Mouse (Mus musculus) c-Kit-positive CD71-positive TER-119-positive erythroid progenitor cells, embryonic 14.5 days (primary cell): ENCODE measurements around the gene Trim66.
A peak's percentile ranks its signal among the peaks of the same experiment; 100 is the strongest.

Experiments used
- DNase-seq: peaks from one replicate; pipeline ENCODE4 v3.0.0-alpha.2; 2013; ENCODE audit warnings: low spot score

Gene Trim66

DNA sequence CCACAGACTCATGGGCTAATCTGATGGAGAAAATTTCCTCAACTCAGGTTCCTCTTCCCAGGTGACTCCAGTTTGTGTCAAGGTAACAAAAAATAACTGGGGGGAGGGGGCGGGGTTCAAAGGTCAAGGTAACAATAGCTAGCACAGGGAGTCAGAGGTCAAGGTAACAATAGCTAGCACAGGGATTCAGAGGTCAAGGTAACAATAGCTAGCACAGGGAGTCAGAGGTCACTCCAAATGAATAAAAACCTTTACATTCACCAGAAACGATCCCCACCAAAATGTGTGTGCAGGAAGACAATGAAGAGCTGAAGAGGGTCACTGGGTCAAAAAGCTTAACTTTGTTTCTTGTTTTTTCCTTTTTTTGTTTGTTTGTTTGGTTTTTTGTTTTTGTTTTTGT is 59.9 kb downstream of the Trim66 start:
- no peak for DNase-seq

DNA sequence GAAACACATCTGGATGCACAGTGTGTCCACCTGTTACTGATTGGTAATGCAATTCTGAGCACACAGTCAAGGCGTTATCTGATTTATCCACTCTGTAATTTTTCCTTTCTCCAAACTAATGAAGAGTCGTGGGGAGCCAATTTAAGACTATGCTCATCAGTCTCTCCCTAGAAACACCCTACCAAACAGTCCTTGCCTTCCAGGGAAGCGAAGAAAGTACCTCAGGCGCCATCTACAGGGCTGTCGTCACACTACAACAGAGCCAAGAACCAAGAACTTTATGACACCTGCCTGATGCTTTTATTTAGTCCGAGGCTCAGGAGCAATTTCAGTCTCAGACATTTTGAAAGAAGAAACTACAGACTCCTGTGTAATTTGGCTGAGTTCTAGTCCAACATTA is 62.9 kb downstream of the Trim66 start:
- peak; percentile 31 for DNase-seq

DNA sequence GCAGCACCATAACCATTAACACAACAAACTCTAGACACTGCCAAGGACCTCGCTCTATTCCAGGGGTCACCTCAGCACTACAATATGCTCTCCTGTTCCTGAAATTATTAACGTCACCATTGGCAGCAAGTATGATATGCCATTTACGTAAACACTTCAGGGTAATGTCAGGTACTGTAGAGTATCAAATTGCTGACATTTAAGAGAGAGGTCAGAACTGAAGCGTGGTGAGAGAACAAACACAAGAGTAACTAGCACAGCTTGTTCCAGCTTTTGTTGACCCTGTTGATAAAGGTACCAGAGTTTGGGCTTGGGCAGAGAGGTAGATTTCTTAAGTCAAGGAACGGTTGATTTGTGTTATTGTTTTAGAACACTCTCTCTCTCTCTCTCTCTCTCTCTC is 65.2 kb downstream of the Trim66 start:
- no peak for DNase-seq

- DNase-seq: no peak
Observed at GRCm38 (mm10) chr7:109440697-109441269, 67.2 kb downstream of the Trim66 start.

DNA sequence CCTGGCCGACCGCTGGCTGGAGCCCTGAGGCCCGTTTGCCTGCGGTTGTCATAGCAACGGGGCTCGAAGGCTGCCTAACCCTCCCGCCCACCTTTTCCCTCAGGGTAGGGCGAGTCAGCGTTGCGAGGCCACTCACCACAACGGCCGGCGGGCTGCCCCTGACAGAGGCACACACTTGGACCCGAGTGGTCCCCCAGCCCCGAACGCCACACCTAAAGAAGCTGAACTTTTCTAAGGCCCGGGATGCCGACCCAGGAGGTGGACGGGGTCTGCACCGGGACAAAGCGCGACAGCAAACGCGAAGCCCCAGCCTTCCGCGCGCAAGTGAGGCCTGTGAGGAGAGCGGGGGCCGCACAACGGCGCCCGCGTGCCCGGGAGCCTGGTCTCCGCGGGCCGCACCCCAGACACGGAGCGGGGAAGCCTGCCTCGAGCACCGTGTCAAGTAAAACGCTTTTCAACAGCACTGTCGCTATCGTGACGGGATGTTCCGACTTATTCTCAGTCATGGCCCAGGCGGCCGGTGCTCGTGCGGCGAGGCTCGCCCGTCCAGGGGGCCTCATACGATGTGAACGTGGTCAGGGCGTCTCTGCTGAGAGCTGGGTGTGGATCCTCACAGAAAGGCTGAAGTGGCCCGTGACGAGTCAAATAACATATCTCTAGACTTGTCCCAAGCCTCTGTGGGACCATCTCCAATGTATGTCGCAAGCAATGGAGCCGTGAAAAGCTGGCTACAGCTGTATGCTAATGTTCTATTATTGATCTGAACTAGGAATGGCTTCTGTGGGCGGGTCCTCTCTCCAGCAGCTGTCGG is 68.9 kb downstream of the Trim66 start, which contains the start of gene Stk33:
Gene Stk33, minus strand, starts transcription at position 301 of the 811 bp plus-strand sequence.
- no peak for DNase-seq

GRCm38 (mm10) chr7:109424422-109425159 is 83.3 kb downstream of the Trim66 start:
- DNase-seq: no peak

DNA sequence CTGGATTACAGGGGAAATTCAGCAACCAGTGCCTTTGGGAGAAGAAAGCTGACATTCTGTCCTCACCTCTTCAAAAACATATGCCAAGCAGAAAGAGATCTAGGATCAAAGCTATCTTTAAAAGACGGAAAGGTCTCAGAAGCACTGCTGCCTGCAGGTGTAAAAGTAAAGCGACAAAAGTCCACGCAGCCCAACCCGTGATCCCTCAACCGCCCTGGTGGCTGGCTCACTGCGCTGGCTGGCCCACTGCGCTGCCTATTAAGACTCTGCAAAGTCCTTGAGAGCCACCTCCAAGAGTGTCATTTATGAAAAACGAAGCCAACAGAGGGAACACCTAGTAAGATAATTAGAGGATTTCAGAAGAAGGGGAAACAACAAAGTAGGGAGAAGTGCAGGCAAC is 85.1 kb downstream of the Trim66 start:
- DNase-seq: no peak

- no peak for DNase-seq
Observed at GRCm38 (mm10) chr7:109405491-109405890, 102.4 kb downstream of the Trim66 start.

GRCm38 (mm10) chr7:109399299-109399698 is 108.6 kb downstream of the Trim66 start:
- DNase-seq: no peak
